Mouse (Mus musculus) monocyte, adult 2 months (primary cell): Measurements from ENCODE around the gene Rsbn1.

Experiments
- DNase-seq, 2 experiments: peaks; one replicate each; pipeline ENCODE4 v3.0.0; 2022; ENCODE audit warnings: low spot score in 2 of 2, low read depth in 1 of 2

The Rsbn1 gene

GRCm38 (mm10) chr3:103944794-103945562, 31.1 kb downstream of the Rsbn1 start:
- DNase-seq: no peak

GRCm38 (mm10) chr3:103948666-103949065, 34.7 kb downstream of the Rsbn1 start:
- no peak for DNase-seq

DNA sequence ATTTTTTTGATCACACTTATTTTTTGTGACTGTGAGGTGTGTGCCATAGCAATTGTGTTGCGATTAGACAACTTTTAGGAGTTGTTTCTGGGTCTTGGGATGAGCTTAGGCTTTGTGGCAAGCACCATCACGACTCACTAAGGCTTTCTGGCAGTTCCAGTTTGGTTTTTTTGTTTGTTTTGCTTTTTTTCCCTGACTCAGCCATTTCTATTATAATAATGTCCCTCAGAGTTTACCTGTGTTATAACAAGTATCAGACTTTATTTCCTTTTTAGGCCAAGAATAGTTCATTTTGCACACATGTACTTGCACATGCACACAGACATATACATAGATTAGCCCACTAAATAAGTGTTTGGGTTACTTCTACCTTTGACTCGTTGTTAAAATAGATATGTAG, 46.7 kb downstream of the Rsbn1 start:
- DNase-seq: no peak

GRCm38 (mm10) chr3:103967231-103967630, 53.3 kb downstream of the Rsbn1 start:
- DNase-seq: no peak

DNA sequence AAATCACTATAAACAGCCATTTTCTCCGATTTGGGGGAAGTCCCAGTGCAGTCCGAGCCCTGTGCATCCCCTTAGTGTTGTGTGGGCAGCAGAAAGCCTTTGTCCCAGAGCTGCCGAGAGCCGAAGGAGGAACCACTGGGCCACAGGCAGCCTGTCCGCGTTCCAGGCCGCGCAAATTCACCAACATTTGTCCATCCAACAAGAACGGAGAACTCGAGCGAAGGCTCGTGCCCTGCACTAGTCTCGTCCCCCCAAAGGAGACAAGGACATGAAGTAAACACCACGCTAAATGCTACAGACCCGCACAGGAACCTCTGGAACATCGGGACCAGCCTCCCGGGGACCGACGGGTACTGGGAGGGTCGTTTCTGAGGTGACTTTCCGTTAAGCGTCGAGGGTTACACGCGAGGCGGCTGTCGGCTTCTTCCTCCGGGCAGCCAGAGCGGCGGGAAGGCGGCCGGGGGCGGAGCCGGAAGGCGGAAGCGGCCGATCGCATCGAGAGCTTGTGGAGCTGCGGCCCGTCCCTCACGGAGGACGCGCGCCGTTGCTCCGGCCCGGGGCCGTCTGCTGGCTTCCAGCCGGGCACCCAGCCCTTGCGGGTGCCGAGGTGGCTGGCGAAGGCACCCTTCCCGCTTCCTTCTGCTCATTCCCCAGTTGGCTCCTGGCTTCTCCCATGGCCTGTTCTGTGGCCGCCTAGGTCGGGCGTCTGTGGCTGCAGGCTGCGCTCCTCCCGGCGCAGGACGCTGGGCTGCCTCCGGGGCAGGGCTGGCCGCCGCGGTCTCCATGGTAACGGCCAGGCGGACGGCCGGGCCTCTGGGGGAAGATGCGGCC, 54.2 kb downstream of the Rsbn1 start, which contains the start of gene Phtf1:
Gene Phtf1 (plus strand): TSS at position 250 of the 831 bp plus-strand sequence.
- DNase-seq: peak; percentile 42 to 72

DNA sequence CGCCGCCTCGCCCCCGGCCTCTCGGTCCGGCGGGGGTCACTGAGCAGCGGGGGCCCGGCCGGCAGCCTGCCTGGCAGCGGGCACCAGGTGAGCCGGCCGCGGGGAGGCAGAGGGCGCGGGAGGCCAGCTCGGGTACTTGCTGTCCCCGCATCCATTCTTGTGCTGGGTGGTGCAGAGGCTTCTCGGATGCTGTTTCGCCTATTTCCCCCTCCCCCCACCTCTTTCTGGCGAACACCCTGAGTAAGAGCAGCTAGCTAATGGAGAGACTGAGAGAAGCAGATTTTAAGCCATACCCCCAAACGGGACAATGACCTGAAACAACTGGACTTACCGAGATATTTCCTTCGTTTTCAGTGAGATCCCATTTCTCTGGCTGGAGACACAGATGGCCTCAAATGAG, 54.8 kb downstream of the Rsbn1 start:
- no peak for DNase-seq

GRCm38 (mm10) chr3:103971157-103971556, 57.2 kb downstream of the Rsbn1 start:
- DNase-seq: no peak

- DNase-seq: no peak
Measured at GRCm38 (mm10) chr3:103984556-103984955, 70.6 kb downstream of the Rsbn1 start.

GRCm38 (mm10) chr3:103985194-103985593, 71.3 kb downstream of the Rsbn1 start:
- DNase-seq: no peak

GRCm38 (mm10) chr3:103987831-103988432, 74.0 kb downstream of the Rsbn1 start:
- DNase-seq: no peak

DNA sequence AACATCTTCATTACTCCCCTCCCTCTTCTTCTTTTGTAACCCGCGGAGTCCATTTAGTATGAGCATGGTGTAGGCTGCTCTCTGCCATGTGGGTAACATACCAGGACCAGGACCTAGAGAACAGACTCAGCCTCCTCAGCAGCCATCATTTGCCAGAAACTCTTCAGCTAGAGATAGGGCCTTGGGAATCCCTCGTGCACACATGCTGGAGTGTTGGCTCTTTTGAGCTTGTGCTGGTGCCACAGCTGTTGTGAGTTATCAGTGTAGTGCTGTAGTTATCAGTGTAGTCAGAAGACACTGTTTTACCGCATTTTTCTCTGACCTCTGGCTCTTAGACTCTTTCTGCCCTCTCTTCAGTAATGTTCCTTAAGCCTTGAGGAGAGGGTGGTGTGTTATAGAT, 75.4 kb downstream of the Rsbn1 start:
- DNase-seq: no peak

DNA sequence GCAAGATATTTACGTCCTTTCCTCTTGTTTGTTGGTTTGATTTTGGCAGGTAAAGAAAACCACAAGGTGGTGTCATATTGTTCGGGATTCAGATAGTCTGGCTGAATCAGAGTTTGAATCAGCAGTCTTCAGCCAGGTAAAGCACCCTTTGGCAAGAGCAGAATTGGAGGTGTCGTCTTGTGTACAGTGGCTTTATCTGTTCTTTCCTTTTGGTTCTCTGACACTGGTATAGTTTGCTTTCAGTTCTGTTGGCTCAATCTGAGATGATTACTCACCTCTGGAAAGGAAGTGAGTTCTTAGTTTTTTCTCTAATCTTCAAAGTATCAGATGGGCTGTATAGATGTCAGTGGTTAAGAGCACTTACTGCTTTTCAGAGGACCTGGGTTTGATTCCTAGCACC, 77.4 kb downstream of the Rsbn1 start:
- DNase-seq: no peak

DNA sequence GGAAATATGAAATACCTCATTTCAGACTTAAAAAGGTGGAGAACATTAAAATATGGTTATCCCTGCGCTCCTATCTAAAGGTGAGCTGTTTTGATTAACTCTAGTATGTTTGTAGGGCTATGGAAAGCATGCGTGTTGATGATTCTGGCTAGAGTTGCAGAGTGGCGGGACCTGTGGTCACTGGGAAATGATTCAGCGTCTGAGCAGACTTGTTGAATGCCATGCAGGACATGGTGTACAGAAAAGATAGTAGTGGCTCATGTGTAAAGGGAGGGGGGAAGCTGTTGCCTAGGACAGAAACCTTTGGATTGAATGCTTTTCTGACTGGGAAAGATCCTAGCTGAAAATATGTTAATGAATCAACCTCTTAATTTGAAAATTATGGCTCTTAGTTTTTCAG, 84.8 kb downstream of the Rsbn1 start:
- DNase-seq: no peak

- DNase-seq: no peak
Measured at GRCm38 (mm10) chr3:104006896-104007466, 93.1 kb downstream of the Rsbn1 start.

DNA sequence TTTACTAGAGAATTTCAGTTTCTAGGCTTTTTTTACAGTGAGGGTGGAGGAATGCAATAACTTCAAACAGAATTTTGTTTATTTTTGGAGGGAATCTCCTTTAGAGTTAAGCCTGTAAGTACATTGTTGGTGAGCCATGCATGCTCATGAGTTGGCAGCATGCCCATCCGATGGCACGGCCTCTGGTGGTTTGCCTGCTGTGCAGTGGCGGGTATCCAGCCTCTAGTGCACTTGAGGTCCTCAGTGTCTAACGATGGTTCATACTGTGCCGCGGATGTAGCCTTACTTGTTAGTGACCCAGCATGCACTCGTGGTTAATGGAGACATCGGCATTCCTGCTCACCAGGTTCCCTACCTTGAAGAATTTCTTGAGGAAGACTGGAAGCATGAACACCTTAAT, 93.6 kb downstream of the Rsbn1 start:
- no peak for DNase-seq

DNA sequence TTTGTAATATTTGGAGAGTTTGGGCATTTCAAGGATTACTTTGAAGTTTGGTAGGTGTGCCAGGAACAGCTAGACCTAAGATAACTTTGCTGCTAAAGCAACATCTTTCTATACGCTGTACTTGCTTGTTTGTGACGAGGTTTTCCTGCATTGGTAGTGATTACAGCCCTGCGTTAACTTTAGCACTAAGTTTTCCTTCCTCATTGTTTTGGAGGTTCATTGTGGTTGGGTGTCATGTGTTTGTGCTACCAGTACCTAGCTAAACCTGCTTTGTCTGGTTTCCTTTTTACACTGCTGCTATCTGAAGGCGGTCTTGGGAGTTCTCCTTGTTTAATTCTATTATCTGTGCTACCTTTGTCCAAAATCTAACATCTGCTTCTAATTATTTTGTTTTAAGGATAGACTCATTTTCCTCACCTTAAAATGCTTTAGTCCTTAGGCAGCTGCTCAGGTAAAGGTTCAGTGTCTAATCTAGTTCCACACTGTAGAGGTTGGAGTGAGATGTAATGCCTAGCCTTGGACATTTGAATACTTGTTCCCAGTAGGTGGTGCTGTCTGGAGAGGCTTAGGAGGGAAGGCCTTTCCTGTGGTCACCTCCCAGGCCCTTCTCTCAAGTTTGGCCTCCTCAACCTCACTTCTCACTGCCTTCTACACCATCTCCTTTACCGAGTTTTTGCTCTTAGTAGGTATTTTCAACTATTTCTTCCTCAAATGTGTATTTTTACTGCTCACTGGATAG, 96.2 kb downstream of the Rsbn1 start:
- DNase-seq: no peak

DNA sequence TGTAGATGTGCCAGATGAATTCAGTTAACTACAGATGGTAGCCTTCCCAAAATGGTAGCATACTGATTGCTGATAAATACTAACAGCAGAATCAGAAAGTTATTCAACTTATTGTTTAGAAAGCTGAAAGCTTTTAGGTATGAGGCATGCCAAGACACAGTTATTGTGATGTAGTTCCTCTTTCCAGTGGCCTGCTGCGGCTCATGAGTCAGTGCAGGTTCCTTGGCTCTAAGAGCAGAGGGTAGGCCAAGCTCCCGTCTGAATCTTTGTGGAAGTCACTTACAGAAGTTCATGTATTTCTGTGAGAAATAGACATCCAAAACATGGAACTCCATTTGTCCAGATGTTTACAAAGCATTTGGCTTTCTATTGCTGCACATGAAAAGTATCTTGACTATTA, 98.1 kb downstream of the Rsbn1 start:
- DNase-seq: no peak
